Mouse (Mus musculus): Measurements from ENCODE around the gene Fbxl20.

DNA sequence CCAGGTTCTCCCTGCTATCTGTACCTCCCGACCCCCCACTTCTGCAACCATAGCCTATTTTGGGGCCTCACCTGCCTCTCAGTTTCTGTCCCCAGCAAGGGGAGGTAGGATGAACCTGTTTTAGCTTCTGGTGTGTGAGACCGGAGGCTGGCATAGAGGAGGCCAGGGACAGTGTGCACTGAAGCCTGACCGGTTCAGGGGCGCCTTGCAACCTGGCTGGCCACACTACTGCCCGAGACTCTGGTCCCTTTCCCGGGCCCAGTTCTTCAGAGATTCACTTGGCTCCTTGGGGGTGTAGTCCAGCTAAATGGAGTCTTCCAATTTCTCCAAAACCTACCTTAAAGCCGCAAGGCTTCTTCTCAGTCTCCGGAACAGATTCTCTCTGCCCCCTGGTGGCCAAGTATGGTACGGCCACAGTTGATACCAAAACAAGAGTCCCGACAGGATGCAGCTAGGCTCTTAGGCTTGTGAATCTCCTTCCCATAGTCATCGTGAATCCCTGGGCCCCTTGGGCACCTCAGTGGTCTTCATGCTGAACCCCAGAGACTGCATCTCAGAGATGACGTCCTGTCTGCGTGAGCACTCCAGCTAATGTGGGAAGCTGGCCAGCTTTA is 74.9 kb downstream of the Fbxl20 start:
- TF ChIP-seq CTCF (IDR thresholded peaks at IDR 0.05): peak; percentile 89
- no peak for TF ChIP-seq EP300 (IDR thresholded peaks at IDR 0.05)

All from lung, postnatal 0 days (tissue).